Mouse (Mus musculus): ENCODE results near the gene Galntl6. TPM values are rescaled to one million over a fixed set of nuclear protein-coding genes. Genes with fewer than 3 reads are reported as not detected.

Galntl6 gene
- polyA plus RNA-seq, 1 experiment = 11.8 TPM

DNA sequence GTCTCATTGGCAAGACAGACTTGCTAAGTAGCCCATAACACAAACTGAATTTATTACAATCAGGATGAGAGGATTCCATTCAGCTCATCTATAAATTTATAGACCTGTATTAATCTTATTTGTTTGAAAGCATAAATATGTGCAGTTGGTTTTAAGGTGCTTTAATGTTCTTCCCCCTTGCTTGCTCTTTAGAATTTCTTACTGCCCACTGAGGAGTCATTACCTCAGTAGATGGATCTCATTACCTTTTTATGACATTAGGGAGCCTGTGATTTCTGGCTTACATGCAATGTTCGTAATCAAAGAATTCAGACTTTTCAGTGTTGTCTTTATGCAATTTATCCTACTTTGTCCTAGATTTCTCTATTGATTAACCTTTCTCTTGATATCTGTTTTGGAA is 516.6 kb downstream of the Galntl6 start:
- Histone ChIP-seq H3K4me1 (ENCODE audit: control insufficient read depth, insufficient read depth, low read length) (no peaks in the 10 kb centered on the region), H3K4me3 (ENCODE audit: insufficient read depth, low read length) (no peak overlapping the region), H3K27ac (ENCODE audit: insufficient read depth, low read length) (no peak overlapping the region)
- TF ChIP-seq CTCF (IDR thresholded peaks at IDR 0.05; ENCODE audit: extremely low read depth, insufficient read depth, low read length) (no peak), POLR2A (IDR thresholded peaks at IDR 0.05; ENCODE audit: extremely low read depth, insufficient read depth, low read length) (no peak)

DNA sequence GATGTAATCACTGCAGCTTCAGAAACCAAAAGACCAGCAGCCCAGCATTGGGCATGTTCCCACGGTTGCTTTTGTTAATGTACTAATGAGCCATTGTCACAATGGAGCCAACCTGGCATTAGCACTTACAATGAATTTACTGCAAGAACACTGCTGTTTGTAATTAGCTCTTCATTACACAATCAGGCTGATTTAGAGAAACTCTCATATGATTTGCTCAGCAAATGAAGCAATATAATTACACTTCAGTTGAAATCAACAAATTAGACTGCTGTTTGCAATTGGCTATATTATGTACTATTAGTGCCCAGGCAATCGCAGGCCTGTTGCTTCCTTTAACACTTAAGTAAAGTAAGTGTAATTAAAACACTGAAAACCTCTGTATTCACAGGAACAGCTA is 540.1 kb downstream of the Galntl6 start:
- no peak overlapping the region for H3K4me3 ChIP-seq (ENCODE audit: insufficient read depth, low read length)
- no peak overlapping the region for H3K27ac ChIP-seq (ENCODE audit: insufficient read depth, low read length)
- no peaks in the 10 kb centered on the region for H3K4me1 ChIP-seq (ENCODE audit: control insufficient read depth, insufficient read depth, low read length)
- TF ChIP-seq CTCF (IDR thresholded peaks at IDR 0.05; ENCODE audit: extremely low read depth, insufficient read depth, low read length) = no peak
- TF ChIP-seq POLR2A (IDR thresholded peaks at IDR 0.05; ENCODE audit: extremely low read depth, insufficient read depth, low read length) = no peak

DNA sequence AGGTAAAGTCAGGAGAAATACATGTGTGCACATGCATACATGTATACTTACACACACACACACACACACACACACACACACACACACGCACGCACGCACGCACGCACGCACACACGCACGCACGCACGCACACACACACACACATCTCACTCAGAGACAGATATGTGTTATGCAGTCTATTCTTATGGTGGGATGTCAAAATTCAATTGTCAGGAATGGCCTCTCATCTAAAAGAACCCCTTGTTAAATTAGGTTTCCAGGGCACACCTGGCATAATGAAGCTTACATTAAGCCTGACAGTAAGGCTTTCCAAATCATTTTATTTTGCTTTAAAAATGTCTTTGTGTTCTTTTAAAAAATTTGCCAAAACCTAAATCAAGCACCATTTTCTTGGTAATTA is 540.5 kb downstream of the Galntl6 start:
- TF ChIP-seq POLR2A (IDR thresholded peaks at IDR 0.05; ENCODE audit: extremely low read depth, insufficient read depth, low read length) = no peak
- no peak for TF ChIP-seq CTCF (IDR thresholded peaks at IDR 0.05; ENCODE audit: extremely low read depth, insufficient read depth, low read length)
- Histone ChIP-seq H3K4me1 (ENCODE audit: control insufficient read depth, insufficient read depth, low read length) (no peaks in the 10 kb centered on the region), H3K27ac (ENCODE audit: insufficient read depth, low read length) (no peak overlapping the region), H3K4me3 (ENCODE audit: insufficient read depth, low read length) (no peak overlapping the region)

DNA sequence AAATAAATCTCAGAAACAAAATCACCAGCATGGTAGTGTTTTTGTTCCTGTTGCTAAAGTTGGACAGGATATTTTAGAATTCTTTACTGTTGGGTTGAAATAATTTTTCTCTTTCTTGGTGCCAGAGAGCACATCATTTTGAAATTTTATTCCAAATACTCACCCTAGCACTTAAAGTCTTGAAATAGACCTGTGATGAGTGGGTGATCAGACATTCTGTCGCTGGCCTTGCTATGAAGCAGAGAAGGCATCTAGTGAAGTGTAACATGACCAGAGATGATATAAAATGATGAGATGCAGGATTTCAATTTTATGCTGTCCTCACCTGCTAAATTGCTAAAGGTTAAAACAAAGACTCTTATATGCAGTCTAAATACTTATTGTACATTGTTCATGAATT is 581.3 kb downstream of the Galntl6 start:
- TF ChIP-seq POLR2A (IDR thresholded peaks at IDR 0.05; ENCODE audit: extremely low read depth, insufficient read depth, low read length) (no peak), CTCF (IDR thresholded peaks at IDR 0.05; ENCODE audit: extremely low read depth, insufficient read depth, low read length) (no peak)
- H3K4me1 ChIP-seq (ENCODE audit: control insufficient read depth, insufficient read depth, low read length) = no peaks in the 10 kb centered on the region
- no peak overlapping the region for H3K27ac ChIP-seq (ENCODE audit: insufficient read depth, low read length)
- H3K4me3 ChIP-seq (ENCODE audit: insufficient read depth, low read length) = no peak overlapping the region

DNA sequence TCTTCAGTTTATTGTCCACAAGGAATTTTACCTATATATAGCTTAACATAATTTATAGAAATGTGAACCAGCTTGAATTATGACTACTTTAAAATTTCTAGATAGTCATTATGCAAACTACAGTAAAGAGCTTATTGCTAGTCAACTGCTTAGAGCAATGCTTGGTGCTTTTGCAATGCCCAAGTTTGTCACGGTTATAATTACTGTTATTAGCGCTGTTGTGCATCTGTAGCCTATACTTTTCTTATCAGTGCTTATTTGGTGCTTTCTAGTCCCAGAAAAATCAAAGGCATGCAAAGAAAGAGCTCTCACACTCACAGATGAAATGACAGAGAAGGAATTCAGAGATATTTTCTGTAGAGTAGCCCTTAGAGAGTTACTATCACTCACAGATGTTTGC is 599.0 kb downstream of the Galntl6 start:
- H3K27ac ChIP-seq (ENCODE audit: insufficient read depth, low read length) = no peak overlapping the region
- no peak overlapping the region for H3K4me3 ChIP-seq (ENCODE audit: insufficient read depth, low read length)
- TF ChIP-seq CTCF (IDR thresholded peaks at IDR 0.05; ENCODE audit: extremely low read depth, insufficient read depth, low read length) = no peak
- no peak for TF ChIP-seq POLR2A (IDR thresholded peaks at IDR 0.05; ENCODE audit: extremely low read depth, insufficient read depth, low read length)
- H3K4me1 ChIP-seq (ENCODE audit: control insufficient read depth, insufficient read depth, low read length) = no peaks in the 10 kb centered on the region

DNA sequence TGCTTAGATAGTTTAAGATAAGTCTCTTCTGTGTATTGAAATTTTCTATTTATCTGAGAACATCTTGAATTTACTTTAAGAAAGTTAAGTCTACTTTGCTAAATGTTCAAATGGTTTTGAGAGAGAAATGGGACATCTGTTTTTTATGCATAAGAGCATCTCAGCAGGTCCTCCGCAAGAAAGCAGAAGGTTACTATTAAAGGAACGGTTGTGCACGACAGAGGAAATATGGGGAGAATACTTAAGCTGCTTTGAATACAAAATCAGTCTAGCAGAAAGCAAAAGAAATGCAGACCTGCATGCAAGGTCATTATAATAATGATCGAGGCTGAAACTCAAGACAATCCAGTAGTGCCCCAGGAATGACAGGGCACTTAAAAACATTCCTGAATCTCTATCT is 621.0 kb downstream of the Galntl6 start:
- H3K4me1 ChIP-seq (ENCODE audit: control insufficient read depth, insufficient read depth, low read length) = no peaks in the 10 kb centered on the region
- TF ChIP-seq POLR2A (IDR thresholded peaks at IDR 0.05; ENCODE audit: extremely low read depth, insufficient read depth, low read length) (no peak), CTCF (IDR thresholded peaks at IDR 0.05; ENCODE audit: extremely low read depth, insufficient read depth, low read length) (no peak)
- H3K4me3 ChIP-seq (ENCODE audit: insufficient read depth, low read length) = no peak overlapping the region
- no peak overlapping the region for H3K27ac ChIP-seq (ENCODE audit: insufficient read depth, low read length)

DNA sequence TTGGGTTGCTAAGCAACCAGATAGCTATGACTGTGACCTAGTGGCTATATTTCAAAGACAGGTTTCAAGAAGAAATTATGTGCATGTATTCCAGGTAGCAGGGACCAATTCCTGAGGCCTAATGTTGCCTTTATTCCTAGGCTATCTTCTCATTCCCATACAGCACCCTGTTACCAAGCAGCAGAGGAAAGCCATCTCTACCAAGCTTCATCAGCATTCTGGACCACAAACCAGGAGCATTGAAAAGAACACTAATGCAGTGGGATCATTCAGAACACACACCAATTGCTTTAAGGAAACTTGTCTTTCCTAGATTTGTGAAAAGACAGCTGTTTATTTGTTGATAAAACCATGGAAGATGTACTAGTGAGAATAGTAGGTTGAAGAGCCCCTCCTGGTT is 622.4 kb downstream of the Galntl6 start:
- TF ChIP-seq CTCF (IDR thresholded peaks at IDR 0.05; ENCODE audit: extremely low read depth, insufficient read depth, low read length) (no peak), POLR2A (IDR thresholded peaks at IDR 0.05; ENCODE audit: extremely low read depth, insufficient read depth, low read length) (no peak)

DNA sequence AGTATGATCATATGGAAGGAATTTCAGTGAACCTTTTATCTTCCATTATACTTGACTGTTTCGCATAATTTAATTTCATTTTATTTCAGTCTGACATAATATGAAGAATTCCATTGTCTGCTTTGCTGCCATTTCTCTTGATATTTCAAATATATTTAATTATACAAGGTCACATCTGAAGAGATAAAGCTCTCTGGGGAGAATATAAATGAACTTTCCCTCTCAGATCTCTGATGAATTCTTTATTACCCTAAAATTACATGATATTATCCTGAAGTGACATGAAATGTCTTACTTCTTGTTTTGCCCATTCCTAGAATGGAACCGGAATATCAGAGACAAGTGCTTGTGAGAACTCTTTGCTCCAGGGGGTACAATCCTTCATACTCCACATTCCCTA is 647.0 kb downstream of the Galntl6 start:
- H3K4me3 ChIP-seq (ENCODE audit: insufficient read depth, low read length) = no peak overlapping the region
- TF ChIP-seq POLR2A (IDR thresholded peaks at IDR 0.05; ENCODE audit: extremely low read depth, insufficient read depth, low read length) (no peak), CTCF (IDR thresholded peaks at IDR 0.05; ENCODE audit: extremely low read depth, insufficient read depth, low read length) (no peak)

More for the DNA sequence above, 622.4 kb downstream of the Galntl6 start:
- Histone ChIP-seq H3K4me1 (ENCODE audit: control insufficient read depth, insufficient read depth, low read length) (no peaks in the 10 kb centered on the region), H3K27ac (ENCODE audit: insufficient read depth, low read length) (no peak overlapping the region), H3K4me3 (ENCODE audit: insufficient read depth, low read length) (no peak overlapping the region)

DNA sequence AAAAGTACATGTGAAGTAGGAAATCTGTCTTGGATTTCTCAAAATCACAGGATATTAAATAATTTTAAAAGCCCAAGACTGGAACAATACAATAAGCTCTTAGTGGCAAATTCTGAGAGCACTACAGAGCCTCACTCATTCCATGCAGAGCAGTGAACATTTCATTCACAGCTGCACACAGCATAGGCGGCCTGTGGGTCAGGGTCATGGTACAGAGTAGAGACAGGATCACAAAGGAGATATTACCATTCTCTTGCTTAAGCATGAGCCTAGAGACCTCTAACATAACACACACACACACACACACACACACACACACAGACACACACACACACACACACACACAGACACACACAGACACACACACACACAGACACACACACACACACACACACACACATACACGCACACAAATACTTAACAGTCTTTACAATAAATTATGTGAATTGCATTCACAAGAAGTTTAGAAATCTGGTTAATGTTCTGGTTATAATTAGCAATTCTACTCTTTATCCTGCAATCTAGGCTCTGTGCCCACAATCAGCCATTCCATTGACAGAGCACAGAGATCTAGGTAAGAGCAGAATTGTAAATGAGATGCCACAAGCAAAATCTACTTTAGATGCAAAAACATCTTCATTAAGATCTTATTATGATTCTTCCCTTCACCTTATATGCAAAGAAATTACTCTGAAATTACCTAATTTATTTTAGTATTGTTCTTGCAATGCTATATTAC is 653.7 kb downstream of the Galntl6 start:
- no peak overlapping the region for H3K27ac ChIP-seq (ENCODE audit: insufficient read depth, low read length)
- no peak overlapping the region for H3K4me3 ChIP-seq (ENCODE audit: insufficient read depth, low read length)
- TF ChIP-seq CTCF (IDR thresholded peaks at IDR 0.05; ENCODE audit: extremely low read depth, insufficient read depth, low read length) = no peak
- no peak for TF ChIP-seq POLR2A (IDR thresholded peaks at IDR 0.05; ENCODE audit: extremely low read depth, insufficient read depth, low read length)
- no peaks in the 10 kb centered on the region for H3K4me1 ChIP-seq (ENCODE audit: control insufficient read depth, insufficient read depth, low read length)

More for the DNA sequence above, 647.0 kb downstream of the Galntl6 start:
- Histone ChIP-seq H3K27ac (ENCODE audit: insufficient read depth, low read length) (no peak overlapping the region), H3K4me1 (ENCODE audit: control insufficient read depth, insufficient read depth, low read length) (no peaks in the 10 kb centered on the region)

DNA sequence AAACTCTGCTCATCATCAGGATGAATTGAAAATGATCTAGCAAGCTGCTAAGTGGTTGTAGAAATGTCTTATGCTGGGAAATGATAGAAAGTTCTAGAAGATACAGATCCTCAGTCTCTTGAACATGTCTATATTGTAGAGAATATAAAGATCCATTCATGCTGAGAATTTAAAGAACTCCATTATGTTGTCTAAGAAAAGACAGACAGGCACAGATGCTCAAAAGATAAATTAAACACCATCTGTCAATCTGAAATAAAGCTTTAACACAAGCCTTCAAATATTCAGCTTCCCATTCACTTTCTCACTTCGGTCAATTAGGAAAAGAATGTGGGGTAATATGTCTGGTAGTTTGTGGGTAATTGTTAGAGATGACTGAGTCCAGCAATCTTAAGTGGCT is 658.8 kb downstream of the Galntl6 start:
- Histone ChIP-seq H3K27ac (ENCODE audit: insufficient read depth, low read length) (no peak overlapping the region), H3K4me3 (ENCODE audit: insufficient read depth, low read length) (no peak overlapping the region), H3K4me1 (ENCODE audit: control insufficient read depth, insufficient read depth, low read length) (no peaks in the 10 kb centered on the region)
- TF ChIP-seq POLR2A (IDR thresholded peaks at IDR 0.05; ENCODE audit: extremely low read depth, insufficient read depth, low read length) (no peak), CTCF (IDR thresholded peaks at IDR 0.05; ENCODE audit: extremely low read depth, insufficient read depth, low read length) (no peak)
